Mouse (Mus musculus): ENCODE data around the gene Ldlrap1.

Ldlrap1 gene

DNA sequence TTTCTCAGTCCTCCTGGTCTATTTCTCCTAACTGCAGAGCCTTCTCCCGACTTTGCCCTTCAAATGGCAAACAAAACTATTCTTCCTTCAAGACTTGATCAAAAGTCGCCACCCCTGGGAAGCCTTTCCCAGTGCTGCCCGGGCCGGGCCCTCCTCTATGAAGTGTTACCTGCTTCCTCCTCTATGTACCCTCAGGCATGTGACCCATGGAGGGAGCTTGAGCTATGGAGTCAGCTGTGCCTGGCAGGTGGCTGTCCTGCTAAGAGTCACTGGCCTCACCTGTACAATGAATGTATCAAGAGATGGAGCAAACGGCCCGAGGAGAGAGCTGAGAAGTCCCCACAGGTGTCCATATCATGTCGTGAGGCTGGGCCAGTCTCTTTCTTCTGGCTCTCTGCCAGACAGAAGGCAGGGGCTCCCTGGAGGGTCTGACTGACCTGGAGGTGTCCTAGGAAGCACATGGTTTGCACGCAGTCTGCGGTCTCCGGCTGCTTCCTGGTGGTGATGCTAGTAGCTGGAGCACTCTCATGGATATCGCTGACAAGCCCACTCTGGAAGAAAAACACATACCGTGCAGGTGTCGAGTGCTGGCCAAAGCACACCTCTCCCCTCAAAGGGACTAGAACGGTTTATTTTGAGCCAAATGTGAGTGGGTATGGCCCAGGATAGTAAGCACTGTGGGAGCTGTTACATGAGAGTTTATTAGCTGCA, 7.6 kb upstream of the Ldlrap1 start:
- no peak for DNase-seq (ENCODE audit: low spot score in 2 of 2)

DNA sequence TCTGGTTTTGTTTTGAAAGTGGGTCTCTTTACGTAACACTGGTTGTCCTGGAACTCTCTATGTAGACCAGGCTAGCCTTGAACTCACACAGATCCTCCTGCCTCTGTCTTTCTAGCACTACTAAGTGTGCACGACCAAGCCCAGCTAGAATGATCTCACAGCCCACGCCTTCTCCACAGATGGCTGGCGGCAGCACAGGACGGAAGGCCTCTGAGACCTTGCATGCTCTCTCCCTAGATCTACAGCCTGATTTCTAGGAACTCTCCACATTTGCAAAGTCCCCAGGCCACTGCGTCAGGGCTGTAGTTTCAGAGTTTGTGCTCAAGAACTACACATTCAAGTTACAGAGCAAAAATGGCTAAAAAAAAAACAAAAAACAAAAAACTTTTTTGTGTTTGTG, 6.3 kb upstream of the Ldlrap1 start:
- no peak for DNase-seq (ENCODE audit: low spot score in 2 of 2)

DNA sequence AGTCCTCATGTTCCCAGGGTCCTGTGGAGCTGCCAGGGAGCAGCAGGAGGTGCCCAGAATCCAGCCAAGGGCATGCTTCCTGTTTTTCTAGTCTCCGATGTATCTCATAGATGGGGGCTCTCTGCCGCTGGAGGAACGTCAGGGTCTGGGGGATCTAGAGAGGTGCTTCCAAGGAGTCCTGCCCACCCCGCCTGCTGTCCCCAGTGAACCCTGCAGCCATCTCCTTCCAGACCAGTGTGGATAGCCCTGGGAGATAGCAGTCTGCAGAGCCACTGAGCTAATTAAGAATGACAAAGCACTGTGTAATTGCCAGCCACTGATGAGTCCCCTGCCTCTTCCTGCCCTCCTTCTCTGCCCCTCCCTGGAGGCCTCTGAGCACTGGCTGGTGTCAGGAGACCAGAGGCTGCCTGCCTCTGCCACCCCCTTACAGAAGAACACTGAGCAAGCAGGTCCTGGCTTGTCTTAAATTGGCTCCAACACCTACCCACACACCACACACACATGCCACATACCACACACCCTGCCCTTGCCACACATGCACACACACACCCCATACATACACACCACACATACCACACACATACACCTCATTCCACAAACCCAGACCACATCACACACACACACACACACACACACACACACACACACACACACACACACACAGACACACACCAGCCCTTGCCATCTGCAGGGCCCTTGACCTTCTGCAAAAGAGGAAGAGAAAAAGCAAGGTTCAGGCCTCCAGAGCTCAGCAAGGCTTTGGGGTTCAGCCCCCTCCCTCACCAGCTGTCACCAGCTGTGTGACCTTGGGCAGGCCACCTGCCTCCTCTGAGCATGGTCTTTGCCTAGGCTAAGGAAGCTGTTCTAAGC, 5.2 kb upstream of the Ldlrap1 start:
- DNase-seq (ENCODE audit: low spot score in 2 of 2), result no peak

DNA sequence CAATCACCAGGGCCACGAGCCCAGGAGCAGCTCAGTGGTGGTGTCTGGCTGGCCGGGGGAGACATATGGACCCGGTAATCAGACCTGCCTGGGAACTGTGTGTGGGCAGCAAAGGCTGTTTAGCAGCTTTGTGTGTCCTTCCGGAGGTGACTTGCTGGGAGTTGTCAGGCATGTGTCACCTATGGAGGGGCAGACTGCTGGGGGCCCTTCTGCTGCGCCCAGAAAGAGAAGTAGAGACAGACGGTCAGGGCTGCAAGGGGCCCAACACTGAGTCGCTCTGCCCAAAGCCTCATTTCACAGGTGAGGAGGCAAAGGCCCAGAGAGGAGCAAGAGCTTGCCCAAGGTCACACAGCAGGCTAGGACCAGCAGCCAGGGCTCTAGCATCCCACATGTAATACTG, 2.1 kb upstream of the Ldlrap1 start:
- DNase-seq (ENCODE audit: low spot score in 2 of 2), result no peak

DNA sequence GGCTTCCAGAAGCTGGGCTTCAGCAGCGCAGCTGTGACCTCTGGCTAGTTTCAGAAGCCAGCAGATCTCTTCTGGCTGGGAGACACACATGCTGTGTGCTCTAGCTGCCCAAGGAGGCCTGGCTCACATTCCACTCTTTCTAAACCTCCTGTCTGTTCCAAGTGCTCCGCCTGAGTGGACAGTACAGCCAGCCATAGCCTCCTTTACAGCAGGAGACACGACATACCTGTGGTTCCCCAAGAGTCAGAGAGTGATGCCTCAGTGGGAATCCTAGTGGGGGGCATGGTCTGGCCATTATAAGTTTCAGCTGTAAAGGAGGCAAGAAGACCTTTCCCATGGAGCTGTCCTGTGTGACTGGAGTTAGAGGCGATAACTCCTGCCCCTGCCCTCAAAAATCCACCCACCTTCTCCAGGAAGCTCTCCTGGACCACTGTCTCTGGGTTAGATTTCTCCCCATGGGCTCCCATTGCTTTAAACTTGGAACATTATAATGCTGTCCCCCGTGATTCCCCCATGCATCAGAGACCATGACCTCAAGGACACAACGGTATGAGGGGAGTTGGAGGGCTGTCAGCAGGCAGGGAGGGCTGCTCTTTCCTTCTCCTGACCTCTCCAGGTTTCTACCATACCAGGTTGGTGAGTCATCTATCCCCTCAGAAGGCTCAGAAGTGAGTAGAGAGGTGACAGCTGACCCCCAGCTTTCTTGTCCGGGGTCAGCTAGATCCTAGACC, 1.4 kb upstream of the Ldlrap1 start:
- DNase-seq (ENCODE audit: low spot score in 2 of 2), result no peak

DNA sequence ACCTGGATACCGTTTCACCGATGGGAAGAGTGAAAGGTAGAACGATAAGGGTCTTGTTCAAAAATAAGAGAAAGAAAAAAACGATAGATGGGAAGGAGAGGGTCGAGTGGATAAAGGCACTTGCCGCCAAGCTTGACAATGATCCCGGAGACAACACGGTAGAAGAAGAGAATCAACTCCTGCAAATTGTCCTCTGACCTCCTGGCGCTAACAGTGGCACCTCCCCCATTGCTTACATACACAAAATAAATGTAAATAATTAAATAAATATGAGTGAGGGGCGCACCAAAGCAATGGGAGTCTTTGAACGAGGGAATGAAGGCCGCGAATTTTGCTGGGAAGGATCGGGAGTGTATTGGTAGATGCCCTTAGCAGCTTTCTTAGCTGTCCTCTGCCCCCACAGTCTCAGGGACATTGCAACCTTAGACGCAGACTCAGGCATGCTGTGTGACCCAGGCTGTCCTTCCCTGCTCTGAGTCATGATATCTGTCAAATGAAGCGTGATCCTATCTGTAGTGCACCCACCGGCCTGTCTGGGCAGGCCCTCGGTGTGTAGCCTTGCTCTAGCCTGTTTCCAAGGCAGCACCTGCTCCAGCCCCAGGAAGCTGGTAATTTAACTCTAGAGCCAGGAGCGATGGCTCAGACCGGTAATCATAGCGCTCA, 533 bp upstream of the Ldlrap1 start:
- DNase-seq (ENCODE audit: low spot score in 2 of 2), result no peak

DNA sequence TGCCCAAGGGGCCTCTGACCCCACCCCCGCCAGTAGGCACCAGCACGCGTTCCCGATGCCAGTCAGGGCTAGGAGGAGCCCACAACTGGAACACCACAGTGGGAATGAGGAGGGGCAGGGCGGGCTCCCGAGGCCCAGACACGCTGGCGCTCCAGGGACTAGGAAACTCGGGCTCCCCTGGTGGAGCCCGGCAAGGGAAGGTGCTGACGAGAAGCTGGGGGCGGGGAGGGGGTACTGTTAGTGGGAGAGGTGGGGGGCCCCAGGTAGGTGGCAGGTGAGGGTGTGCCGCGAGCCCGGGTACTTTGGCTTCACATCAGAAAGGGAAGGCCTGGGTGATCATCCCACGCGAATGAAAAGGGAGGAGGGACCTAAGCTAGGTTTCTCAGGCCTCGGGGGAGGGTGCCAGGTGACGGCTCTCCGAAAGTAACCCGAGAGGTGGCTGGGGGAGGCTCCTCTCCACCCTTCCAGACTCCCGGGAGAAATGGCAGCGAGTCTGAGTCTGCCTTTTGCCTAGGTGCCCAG, 859 bp downstream of the Ldlrap1 start:
- no peak for DNase-seq (ENCODE audit: low spot score in 2 of 2)

DNA sequence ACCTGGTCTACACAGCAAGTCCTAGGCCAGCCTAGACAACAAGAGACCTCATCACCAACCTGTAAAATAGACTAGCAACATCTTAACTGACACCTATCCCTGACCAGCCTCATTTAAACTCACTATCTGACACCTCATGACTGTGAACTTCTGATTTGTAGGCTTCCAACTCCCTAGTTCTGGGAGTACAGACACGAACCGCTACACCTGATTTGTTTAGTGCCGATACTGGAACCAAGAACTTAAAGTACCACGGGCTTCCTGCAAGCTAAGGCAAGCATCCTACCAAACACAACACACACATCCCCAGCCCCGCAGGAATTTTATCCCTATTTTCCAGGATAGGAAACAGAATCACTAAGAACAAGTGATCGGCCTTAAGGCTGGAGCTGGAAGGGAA, 1.5 kb downstream of the Ldlrap1 start:
- no peak for DNase-seq (ENCODE audit: low spot score in 2 of 2)

DNA sequence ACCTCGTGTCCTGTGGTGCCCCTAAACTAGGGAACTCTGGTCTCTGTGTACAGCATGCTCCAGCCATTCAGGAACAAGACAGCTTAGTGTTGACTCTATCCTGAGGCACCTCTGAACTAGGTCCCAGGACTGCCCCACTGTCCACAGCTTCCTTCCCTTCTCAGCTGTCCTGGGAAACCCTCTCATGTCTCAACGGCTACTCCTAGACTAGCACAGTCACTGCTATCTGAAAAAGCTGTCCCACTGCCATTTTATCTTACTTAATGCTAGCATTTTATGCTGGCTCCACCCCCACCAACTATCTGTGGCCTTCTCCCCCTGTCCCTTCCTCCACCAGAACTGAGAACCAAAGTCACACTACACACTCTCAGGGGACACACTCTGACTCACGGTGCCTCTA, 3.5 kb downstream of the Ldlrap1 start:
- DNase-seq (ENCODE audit: low spot score in 2 of 2), result no peak

DNA sequence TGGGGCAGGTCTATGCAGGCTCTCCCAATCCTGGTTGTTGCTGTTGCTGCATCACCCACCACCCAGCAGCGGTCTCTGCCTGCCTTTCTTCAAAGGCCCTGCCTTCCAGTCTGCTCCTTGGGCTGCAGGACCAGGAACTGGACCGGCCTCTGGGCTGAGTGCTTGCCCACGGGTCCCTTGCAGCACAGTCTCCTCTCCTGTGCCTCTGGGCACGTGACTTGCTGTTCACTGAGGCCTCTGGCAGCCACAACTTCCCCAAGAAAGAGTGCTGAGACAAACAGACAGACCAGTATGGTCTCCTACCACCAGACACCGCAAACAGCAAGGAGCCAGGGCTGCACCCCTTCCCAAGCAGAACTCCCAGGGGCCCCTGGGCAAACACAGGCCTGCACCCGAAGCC, 5.5 kb downstream of the Ldlrap1 start:
- DNase-seq (ENCODE audit: low spot score in 2 of 2), result no peak

DNA sequence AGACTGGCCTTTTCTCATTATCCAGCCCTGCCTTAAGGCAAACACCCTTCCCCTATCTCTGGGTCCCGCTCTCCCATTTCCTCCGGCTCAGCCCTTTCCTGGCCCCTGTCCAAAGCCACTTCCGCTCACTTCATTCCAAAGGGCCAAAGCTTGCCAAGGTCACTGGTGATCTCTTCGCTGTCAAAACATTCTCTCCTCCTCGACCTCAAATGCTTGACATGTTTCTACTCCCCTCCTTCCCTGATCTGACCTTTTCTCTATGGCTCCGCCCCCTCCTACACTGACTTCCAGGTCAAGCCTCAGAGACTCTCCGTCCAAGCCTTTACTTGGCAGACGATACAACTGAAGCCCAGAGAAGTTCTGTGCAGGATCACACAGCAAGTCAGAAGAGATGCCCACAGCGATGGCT, 7.0 kb downstream of the Ldlrap1 start:
- DNase-seq (ENCODE audit: low spot score in 2 of 2), result peak; percentile 64 to 69

DNA sequence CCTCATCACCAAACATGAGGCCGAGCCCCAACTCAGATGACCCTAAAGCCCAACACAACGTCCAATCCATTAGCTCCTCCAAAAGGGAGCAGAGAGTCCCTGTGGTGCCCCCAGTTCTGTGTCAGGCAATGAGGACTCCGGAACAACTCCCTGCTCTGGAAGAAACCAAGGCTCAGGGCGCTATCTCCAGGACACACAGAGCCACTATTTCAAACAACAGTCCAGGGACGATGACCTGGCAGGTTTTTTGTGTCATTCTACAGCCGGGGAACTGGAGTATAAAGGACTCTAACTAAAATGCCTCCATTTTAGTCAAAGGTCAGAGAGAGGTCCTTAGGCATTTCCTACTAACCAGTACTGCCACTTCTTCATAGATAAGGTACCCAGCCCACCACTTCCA, 7.5 kb downstream of the Ldlrap1 start:
- DNase-seq (ENCODE audit: low spot score in 2 of 2), result no peak

DNA sequence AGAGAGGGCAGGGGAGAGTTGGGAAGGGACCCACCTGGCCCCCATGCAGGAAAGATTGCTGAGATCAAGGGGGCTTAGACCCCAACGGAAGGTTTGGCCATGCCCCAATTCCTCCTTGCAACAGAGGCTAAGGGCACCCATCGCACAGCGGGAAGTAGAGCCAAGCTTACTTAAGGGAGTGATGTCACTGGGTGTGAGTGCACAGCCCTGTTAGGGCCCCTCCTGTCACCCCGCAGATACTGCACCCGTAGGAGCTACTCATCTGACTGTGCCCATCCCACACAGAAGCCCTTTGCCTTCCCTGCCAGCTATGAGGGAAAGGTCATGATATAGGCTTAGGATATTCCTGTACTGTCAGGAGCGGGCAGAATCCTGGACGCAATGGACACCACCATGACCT, 8.3 kb downstream of the Ldlrap1 start:
- no peak for DNase-seq (ENCODE audit: low spot score in 2 of 2)

DNA sequence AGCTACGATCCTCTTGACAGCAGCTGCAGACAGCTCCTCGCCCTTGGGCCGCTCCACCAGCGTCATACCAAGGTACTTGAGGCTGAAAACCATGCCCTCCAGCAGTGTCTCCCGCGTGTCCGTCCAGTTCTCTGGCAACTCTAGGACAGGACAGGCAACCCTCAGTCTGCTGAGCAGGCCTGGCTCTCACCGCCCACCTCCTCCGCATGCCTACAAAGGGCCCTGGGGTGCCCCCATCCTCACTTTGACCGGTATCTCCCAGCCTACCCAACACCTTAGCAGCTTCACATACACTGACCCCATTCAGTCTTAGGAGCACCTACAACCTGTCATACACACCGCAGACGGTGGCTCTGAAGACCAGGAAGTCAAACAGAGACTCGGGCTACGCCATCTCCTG, 8.9 kb downstream of the Ldlrap1 start:
- no peak for DNase-seq (ENCODE audit: low spot score in 2 of 2)

DNA sequence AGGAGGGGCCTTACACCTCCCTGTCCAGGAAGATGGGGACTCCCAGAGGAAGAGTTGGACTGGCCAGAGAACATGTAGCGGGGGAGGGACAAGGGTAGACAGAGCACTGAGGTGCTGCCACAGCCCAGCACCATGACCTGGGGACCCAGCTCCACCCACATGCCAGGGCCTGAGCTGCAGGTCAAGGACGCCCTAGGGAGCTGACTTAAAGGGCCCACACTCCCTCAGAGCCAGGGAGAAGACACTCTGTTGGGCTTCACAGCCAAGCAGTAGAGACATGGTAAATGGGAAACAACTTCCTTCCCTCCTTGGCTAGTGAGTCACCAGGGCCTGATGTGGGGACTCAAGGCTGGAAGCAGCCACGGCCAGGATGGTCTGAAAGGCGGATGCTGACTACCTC, 9.5 kb downstream of the Ldlrap1 start:
- DNase-seq (ENCODE audit: low spot score in 2 of 2), result no peak

DNA sequence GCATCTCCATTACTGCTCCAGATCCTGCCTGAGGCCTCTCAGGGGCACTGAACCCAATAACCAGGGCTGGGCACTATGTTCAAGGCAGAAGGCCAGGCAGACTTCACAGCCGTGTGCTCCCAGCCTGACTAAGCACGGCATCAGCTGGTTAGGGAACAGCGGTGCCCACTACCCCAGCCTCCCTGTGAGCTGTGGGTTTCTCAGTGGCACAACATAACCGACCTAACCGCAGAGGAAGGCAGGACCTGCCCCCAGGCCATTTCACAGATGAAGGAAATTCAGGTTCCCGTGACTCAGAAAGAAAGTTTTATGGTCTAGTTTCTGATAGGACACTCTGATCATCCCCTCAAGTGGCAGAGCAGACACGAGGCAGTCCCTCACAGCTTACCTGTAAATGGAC, 10.9 kb downstream of the Ldlrap1 start:
- DNase-seq (ENCODE audit: low spot score in 2 of 2), result no peak

DNA sequence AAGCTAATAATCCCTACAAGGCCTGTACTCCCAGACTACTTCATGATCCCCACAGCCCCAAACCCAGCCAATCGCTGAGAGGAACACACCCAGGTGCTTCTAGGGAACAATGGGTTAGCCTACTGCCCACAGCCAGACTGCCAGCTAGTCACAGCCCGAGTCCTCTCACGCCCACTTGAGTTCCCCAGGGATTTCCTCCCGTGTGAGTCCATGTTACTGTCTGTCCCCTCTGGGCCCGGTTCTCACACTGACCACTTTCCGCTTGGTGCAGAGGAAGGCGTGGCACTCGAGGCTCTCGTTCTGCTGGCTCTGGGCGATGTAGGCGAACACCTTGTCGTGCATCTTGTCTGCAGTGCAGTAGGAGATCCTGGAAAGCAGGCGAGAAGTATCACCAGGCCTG, 12.9 kb downstream of the Ldlrap1 start:
- DNase-seq (ENCODE audit: low spot score in 2 of 2), result no peak

DNA sequence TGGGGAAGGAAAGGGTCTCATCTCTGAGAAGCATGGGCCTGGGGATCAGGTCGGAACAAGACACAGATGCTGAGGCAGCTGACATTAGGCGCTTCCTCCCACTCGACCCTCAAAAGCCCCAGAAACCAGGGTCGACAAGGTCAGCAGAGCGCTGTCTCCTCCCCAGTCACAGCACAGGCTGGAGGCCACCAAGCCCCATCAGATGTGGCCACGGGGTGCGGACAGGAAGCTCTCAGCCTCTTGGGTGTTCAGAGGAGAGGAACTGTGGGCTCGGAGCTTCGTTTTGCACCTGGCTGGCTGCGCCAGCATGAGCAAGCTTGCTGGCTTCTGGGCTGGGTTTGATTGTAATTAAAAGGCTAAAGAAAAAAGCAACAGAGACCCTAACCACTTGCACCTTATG, 13.5 kb downstream of the Ldlrap1 start:
- no peak for DNase-seq (ENCODE audit: low spot score in 2 of 2)

DNA sequence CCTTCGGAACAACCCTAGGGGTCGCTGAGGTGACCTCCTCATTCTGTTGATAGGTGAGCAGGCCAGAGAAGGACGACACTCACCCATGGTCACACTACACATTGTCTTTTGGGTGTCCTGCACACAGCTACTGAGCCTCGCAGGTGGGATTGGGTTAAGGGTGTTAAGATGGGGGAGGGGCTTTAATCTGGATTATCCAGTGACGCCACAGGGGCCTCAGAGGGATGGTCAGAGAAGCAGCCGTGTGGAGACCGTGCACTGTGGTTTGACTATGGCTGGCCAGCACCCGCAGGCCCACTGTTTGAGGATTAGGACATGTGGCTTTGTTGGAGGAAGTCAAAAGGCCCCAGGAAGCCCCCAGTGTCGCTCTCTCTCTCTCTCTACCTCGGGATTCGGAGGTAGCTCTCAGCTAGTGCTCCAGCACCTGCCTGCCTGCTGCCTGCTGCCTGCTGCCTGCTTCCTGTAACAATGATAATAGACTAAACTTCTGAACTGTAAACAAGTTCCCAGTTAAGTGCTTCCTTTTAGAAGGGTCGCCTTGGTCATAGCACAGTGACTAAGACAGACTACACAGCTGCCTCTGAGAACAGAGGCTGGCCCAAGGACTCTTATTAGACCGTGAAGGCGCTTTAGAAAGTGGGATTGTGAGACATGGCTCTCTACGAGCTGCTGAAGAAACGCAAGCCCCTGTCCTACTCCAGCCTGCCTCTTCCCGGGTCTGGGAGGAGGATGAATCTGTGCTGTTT, 14.1 kb downstream of the Ldlrap1 start:
- DNase-seq (ENCODE audit: low spot score in 2 of 2), result no peak

DNA sequence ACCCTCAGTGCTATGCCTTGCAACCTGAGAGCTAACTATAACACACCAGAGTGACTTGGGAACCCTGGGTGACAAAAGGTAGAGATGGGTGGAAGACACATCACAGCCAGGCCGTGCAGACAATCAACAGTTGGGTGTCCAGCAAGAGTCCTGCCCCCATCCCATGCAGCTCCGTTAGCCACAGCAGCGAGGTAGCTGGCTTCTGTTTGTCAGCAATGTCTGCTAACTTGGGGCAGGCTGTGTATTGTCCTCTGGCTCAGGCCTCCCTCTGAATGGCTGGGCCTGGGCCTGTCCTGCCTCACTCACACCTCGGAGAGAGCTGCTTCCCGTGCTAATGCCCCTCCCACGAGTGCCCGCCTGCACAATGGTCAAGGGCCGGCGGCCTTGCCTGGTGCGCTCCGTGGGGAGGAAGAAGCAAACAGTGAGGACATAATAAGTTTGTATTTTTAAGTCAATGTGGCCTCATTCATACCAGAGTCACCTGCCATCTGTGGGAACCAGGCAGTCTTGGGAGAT, 14.9 kb downstream of the Ldlrap1 start:
- DNase-seq (ENCODE audit: low spot score in 2 of 2), result no peak

Data from urinary bladder, postnatal 4 days (tissue).